Mouse (Mus musculus) Muller cell, postnatal 12 days (primary cell): ENCODE measurements at regions not wholly inside any gene's neighbourhood (a gene's known extent, or its start where the extent isn't known, plus 50 kb on each side); places are given as distances from the start of the nearest gene placed in this dataset.
"Not testable (repeated sequence)": the region's sequence is repeated elsewhere in the genome, so short reads cannot be mapped to it uniquely, and the experiment has no call there.

Experiments used
- DNase-seq: peaks from one replicate; pipeline ENCODE4 v3.0.0-alpha.2; 2015; ENCODE audit errors: inconsistent ontology term

DNA sequence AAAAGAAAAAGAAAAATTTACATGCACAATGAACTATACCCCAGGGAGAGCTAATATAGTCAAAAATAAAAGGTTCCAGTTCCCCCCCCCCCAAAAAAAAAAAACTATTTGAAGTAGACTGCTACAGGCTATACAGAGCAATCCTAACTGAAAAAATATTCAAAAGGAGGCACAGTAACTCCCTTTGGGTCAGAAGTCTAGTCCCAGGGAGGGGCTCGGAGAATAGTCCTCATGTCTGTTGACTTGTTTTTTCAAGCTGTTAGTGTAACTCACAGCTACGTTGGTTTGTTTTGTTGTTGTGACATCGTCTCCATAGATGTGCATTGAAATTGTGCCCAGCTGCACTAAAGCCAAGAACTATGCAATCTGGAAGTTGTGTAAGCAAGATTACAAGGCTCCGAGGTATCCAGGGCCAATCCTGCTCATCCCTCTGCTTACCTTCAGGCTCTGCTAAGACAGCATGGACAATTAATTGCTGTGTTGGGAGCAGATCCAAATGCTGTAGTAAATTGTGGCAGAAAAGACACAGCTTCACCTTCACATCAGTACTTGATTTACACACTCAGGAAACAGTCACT is 137.2 kb upstream of the Pnpt1 start:
- no peak for DNase-seq

DNA sequence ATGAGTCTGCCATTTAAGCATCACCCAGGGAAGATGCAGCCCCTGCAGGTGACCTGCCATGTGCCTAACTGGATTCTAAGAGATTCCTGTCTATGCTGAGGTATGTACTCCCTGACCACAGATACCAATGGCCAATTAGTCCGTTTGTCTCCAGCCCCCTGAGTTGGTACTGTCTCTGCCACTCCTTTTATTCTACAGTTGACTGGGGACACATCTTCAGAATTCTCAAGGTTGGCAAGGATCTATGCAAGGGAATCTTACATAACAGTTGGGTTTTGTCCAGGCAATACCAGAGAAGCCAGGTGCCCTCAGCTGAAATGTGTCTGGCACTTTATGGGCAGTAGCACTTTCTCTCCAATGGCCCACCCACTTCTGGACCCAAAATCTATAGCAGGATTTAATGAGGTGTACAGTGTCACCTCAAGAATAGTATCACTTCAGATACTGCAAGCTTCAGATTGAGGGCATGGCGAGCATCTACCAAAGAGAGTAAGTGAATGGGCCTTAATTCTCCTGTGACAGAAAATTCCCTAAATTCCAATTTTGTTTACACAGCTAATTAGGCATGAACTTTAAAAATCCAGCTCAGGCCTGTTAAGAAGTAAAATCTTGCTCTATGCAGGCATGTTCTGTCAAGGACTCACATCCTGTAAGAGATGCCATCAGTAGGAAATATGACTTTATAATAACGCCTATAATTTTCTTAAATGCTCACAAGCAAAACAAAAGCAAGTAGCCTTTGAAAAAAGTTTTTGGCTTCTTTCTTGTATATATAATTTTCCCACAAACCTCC is 132.0 kb upstream of the Pnpt1 start:
- peak; percentile 90 for DNase-seq

DNA sequence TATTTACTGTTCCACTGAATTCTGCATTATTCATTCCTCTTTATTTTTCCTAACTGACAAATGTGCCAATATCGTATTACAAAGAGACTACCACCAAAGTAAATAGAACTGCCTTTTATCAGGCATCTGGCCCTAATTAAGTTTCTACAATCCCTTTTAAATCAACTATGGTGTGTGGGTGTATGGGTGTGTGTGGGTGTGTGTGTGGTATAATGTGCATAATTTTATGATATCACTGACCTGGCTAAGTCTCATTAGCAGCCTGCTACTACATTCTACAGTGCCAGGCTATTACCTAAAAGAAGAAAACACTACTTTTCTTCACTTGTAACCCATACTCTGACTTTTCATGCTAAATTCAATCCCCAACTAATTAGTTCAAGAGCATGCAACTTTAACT is 131.3 kb upstream of the Pnpt1 start:
- DNase-seq: peak; percentile 41

- DNase-seq: no peak
Measured at GRCm38 (mm10) chr11:28999620-29000019, 130.9 kb upstream of the Pnpt1 start.

GRCm38 (mm10) chr11:29000212-29000611 is 130.3 kb upstream of the Pnpt1 start:
- no peak for DNase-seq

- peak; percentile 71 for DNase-seq
Measured at GRCm38 (mm10) chr11:29017406-29017805, 113.1 kb upstream of the Pnpt1 start.

DNA sequence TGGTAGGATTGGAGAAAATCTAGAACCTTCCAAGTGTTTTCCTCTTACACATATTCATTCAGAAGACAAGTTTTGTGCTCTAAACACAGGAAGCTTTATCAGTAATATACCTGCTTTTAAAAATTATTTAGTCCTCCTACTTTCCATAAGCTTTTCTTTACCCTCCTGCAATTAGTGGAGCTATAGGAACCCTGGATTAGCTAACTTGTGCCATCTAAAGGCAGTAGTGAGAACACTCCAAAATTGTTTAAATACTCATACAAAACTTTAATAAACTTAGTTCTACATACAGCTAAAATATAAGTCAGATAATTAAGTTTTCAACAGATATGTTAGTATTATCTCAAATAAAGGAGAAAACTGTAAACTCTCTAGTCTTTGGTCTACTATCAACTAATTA is 89.7 kb upstream of the Pnpt1 start:
- DNase-seq: peak; percentile 37

DNA sequence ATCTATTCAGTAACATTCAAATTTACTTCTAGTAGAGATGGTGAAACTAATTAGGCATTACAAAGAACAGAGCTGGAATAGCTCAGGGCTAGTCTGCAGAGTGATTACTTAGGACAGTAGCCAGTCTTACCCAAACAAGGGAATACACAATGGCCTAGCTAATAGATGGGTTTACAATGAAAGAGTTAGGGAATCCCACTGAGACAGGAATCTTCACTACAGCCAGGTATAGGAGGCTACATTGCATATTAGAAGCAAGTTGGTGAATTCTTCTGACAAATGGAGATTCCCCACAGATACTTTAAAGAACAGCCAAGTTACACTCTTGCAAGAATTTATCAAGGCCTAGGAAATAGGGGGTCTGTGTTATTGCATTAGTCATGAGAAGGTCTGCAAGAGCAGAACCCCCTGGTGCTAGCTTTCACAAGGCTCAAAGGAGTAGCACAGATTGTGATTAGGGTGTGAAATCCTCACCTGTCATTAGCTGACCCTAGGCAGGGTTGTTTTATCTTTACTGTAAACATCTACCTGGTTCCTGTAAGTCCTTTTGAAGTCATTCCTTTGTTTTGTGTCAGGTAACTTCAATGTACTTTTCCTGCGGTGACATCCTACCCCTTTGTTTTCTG is 82.4 kb upstream of the Pnpt1 start:
- not testable (repeated sequence) for DNase-seq

GRCm38 (mm10) chr11:29052625-29053024 is 77.9 kb upstream of the Pnpt1 start:
- no peak for DNase-seq

DNA sequence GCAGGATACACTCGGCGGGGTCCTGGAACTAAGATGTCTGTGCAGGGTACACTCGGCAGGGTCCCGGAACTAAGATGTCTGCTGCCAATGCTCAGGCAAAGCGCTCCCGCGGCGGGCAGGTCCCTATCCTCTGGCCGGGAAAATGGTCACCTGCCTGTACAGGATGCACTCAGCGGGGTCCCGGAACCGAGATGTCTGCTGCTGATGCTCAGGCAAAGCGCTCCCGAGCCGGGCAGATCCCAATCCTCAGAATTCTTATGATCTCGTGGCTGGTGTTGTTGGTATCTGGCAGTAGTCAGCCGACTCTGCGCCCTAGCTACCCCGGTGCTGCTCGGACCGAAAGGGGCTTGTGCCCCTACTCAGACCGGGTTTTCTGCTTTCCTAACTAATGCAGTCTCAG is 61.0 kb upstream of the Pnpt1 start:
- DNase-seq: not testable (repeated sequence)

- DNase-seq: no peak
Measured at GRCm38 (mm10) chr11:29072231-29072630, 58.3 kb upstream of the Pnpt1 start.
